Mouse (Mus musculus) small intestine, adult 2 months (tissue): ENCODE measurements at regions not wholly inside any gene's neighbourhood (a gene's known extent, or its start where the extent isn't known, plus 50 kb on each side); places are given as distances from the start of the nearest gene placed in this dataset.

ENCODE experiments used
- CTCF ChIP-seq: fragments of 200-500 bp; IDR thresholded peaks from 2 replicates; pipeline ENCODE4 v1.5.1; 2012; ENCODE audit warnings: low read depth, mild to moderate bottlenecking, control low read depth, inconsistent platforms, low read length, moderate library complexity, mixed read lengths; ENCODE audit not compliant: insufficient replicate concordance, insufficient read length; ENCODE audit errors: extremely low read depth
- POLR2A ChIP-seq: fragments of 200-500 bp; IDR thresholded peaks from 2 replicates; pipeline ENCODE4 v1.6.1; 2012; ENCODE audit warnings: low read depth, mild to moderate bottlenecking, control low read depth, inconsistent platforms, low read length, moderate library complexity

DNA sequence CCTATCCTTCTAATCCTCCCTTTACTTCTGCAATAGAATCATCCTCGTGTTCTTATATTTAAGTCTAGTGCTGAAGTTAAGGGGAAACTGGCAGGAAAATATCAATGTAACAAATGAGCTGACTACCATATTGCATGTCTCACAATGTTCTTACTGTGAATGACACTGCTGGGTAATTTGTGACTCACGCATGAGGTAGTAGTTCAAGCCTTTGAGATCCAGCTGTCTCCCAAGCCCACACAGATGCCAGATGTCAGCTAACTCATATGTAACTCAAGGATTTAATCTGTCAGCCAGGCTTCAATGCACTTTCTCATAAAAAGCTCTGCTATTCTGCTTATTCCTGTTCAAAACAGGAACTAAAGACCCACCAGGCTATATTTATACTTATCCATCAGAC, 204.6 kb upstream of the Bet1 start:
- TF ChIP-seq CTCF (no peak), POLR2A (no peak)
